Mouse (Mus musculus) C2C12 (cell line): ENCODE measurements around the gene Gpx2. TPM values are rescaled to one million over a fixed set of nuclear protein-coding genes. Genes with fewer than 3 reads are reported as not detected.

Experiments
- H3K27me3 ChIP-seq: one replicate; pipeline ENCODE4 v1.6.1; 2011; ENCODE audit not compliant: control insufficient read depth, insufficient read depth, insufficient read length
- H3K36me3 ChIP-seq: one replicate; pipeline ENCODE4 v1.6.1; 2011; ENCODE audit not compliant: control insufficient read depth, insufficient read depth
- H3K4me3 ChIP-seq: one replicate; pipeline ENCODE4 v1.5.1; 2011; ENCODE audit warnings: mild to moderate bottlenecking, control low read depth; ENCODE audit not compliant: poor library complexity, insufficient read depth, severe bottlenecking
- H3K79me2 ChIP-seq: one replicate; pipeline ENCODE4 v1.6.1; 2011; ENCODE audit not compliant: control insufficient read depth, insufficient read depth
- H3K79me3 ChIP-seq: one replicate; pipeline ENCODE4 v1.6.1; 2011; ENCODE audit warnings: low read depth, control low read depth
- H3ac ChIP-seq: one replicate; pipeline ENCODE3; 2011; ENCODE audit warnings: low read depth; ENCODE audit not compliant: control insufficient read depth, insufficient read length
- CEBPB ChIP-seq: IDR thresholded peaks from one replicate; pipeline ENCODE4 v1.6.1; 2011; ENCODE audit warnings: low read depth, mild to moderate bottlenecking, control low read depth, moderate library complexity
- CTCF ChIP-seq: IDR thresholded peaks from one replicate; pipeline ENCODE4 v1.5.1; 2011; ENCODE audit not compliant: control insufficient read depth, insufficient read depth, insufficient read length
- FOSL1 ChIP-seq: IDR thresholded peaks from one replicate; pipeline ENCODE4 v1.8.0; 2011; ENCODE audit warnings: mild to moderate bottlenecking, low read length; ENCODE audit not compliant: poor library complexity, insufficient read depth, severe bottlenecking
- MAX ChIP-seq: IDR thresholded peaks from one replicate; pipeline ENCODE4 v1.6.1; 2011; ENCODE audit warnings: mild to moderate bottlenecking, control low read depth
- MYOD1 ChIP-seq: IDR thresholded peaks from one replicate; pipeline ENCODE4 v1.6.1; 2011; ENCODE audit warnings: low read depth; ENCODE audit not compliant: control insufficient read depth, insufficient read length
- MYOG ChIP-seq: IDR thresholded peaks from one replicate; pipeline ENCODE4 v1.6.1; 2011; ENCODE audit not compliant: control insufficient read depth, insufficient read length; ENCODE audit errors: extremely low read depth
- USF1 ChIP-seq: IDR thresholded peaks from one replicate; pipeline ENCODE4 v1.6.1; 2011; ENCODE audit warnings: low read depth, mild to moderate bottlenecking, control low read depth, moderate library complexity
- polyA plus RNA-seq: library from polyadenylated mRNA; unstranded; fragments of >200 nt; fragmentation: generic; extraction: Trizol; gene quantifications from one replicate; pipeline ENCODE4 v1.2.1, GENCODE M21; 2012; ENCODE audit warnings: missing spikeins

Gene Gpx2
- polyA plus RNA-seq, 1 experiment, result not detected

- TF ChIP-seq FOSL1 (no peak), MAX (no peak), CTCF (no peak), USF1 (no peak), MYOD1 (no peak), CEBPB (no peak), MYOG (no peak)
- Histone ChIP-seq H3K36me3 (no peaks in the 10 kb centered on the region), H3K79me3 (no peaks in the 10 kb centered on the region), H3K27me3 (no peaks in the 10 kb centered on the region), H3ac (no peak overlapping the region), H3K4me3 (no peak overlapping the region), H3K79me2 (no peaks in the 10 kb centered on the region)
Measured at GRCm38 (mm10) chr12:76811006-76811405, 15.7 kb upstream of the Gpx2 start.

- no peaks in the 10 kb centered on the region for H3K79me2 ChIP-seq
- no peak overlapping the region for H3K4me3 ChIP-seq
- H3K36me3 ChIP-seq, result no peaks in the 10 kb centered on the region
- H3ac ChIP-seq, result no peak overlapping the region
- no peaks in the 10 kb centered on the region for H3K27me3 ChIP-seq
- no peaks in the 10 kb centered on the region for H3K79me3 ChIP-seq
- TF ChIP-seq CEBPB (no peak), MYOD1 (no peak), CTCF (no peak), USF1 (no peak), MYOG (no peak), MAX (no peak), FOSL1 (no peak)
Measured at GRCm38 (mm10) chr12:76810491-76810890, 15.1 kb upstream of the Gpx2 start.

GRCm38 (mm10) chr12:76807796-76808195, 12.4 kb upstream of the Gpx2 start:
- Histone ChIP-seq H3K36me3 (no peaks in the 10 kb centered on the region), H3ac (no peak overlapping the region), H3K4me3 (no peak overlapping the region), H3K79me2 (no peaks in the 10 kb centered on the region), H3K27me3 (no peaks in the 10 kb centered on the region), H3K79me3 (no peaks in the 10 kb centered on the region)
- TF ChIP-seq CEBPB (no peak), CTCF (no peak), MYOG (no peak), FOSL1 (no peak), MAX (no peak), USF1 (no peak), MYOD1 (no peak)

- TF ChIP-seq CEBPB, result no peak
- H3K36me3 ChIP-seq, result no peaks in the 10 kb centered on the region
- peaks cover 7% of the 10 kb centered on the region for H3K27me3 ChIP-seq
- no peak overlapping the region for H3K4me3 ChIP-seq
- no peaks in the 10 kb centered on the region for H3K79me3 ChIP-seq
- no peak overlapping the region for H3ac ChIP-seq
- H3K79me2 ChIP-seq, result no peaks in the 10 kb centered on the region
Measured at GRCm38 (mm10) chr12:76805056-76805811, 9.9 kb upstream of the Gpx2 start.

GRCm38 (mm10) chr12:76803700-76804252, 8.4 kb upstream of the Gpx2 start:
- Histone ChIP-seq H3K27me3 (peaks cover 16% of the 10 kb centered on the region), H3K4me3 (no peak overlapping the region), H3K36me3 (no peaks in the 10 kb centered on the region), H3K79me3 (no peaks in the 10 kb centered on the region), H3K79me2 (no peaks in the 10 kb centered on the region), H3ac (no peak overlapping the region)
- TF ChIP-seq MYOG, result no peak
- TF ChIP-seq MAX, result no peak
- no peak for TF ChIP-seq FOSL1
- TF ChIP-seq USF1, result no peak
- TF ChIP-seq MYOD1, result no peak
- no peak for TF ChIP-seq CEBPB
- no peak for TF ChIP-seq CTCF
